Mouse (Mus musculus) ES-E14 (cell line): Measurements from ENCODE around the gene Spns3.

Source experiments
- CHD2 ChIP-seq: IDR thresholded peaks from 2 replicates; pipeline ENCODE4 v1.6.1; 2014; ENCODE audit warnings: mild to moderate bottlenecking, low read depth, low read length, inconsistent platforms
- HCFC1 ChIP-seq: IDR thresholded peaks from 2 replicates; pipeline ENCODE4 v1.6.1; 2012; ENCODE audit warnings: low read length, inconsistent platforms, borderline replicate concordance; ENCODE audit not compliant: insufficient read depth
- MAFK ChIP-seq: IDR thresholded peaks from 2 replicates; pipeline ENCODE4 v1.6.1; 2014; ENCODE audit warnings: mild to moderate bottlenecking, low read depth, low read length, inconsistent platforms; ENCODE audit not compliant: insufficient read depth
- ZC3H11A ChIP-seq: IDR thresholded peaks from 2 replicates; pipeline ENCODE4 v1.6.1; 2012; ENCODE audit warnings: low read depth, mild to moderate bottlenecking, inconsistent platforms, low read length, borderline replicate concordance
- ZNF384 ChIP-seq: IDR thresholded peaks from 2 replicates; pipeline ENCODE4 v1.6.1; 2012; ENCODE audit warnings: low read depth, low read length, inconsistent platforms

DNA sequence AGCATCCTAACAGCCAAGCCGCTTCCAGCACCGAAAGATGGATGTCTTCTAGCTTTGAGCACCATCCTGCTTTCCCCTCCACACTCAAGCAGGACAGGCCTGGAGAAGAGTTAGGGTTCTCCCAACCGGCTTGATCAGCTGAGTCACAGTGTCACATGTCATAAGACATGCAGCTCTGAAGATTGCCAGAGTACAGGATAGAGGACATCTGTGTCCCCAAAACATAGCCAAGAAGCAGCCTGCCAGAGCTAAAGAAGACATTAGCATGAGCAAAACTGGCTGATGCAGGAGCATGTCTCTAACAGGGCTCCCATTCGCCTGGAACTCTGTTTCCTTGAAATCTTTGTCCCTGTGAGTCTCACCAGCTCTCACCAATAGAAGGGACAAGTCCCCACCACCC lies 24.1 kb downstream of the Spns3 start:
- no peak for TF ChIP-seq HCFC1
- TF ChIP-seq ZC3H11A, result no peak
- TF ChIP-seq CHD2, result no peak
- TF ChIP-seq ZNF384, result no peak
- TF ChIP-seq MAFK, result no peak
